Mouse (Mus musculus): ENCODE data around the gene Psd. TPM values are rescaled to one million over a fixed set of nuclear protein-coding genes. Genes with fewer than 3 reads are reported as not detected.

Psd gene
- polyA plus RNA-seq, 1 experiment from 2014 or later, result 6.0 TPM

GRCm38 (mm10) chr19:46356701-46357138 lies 29.8 kb upstream of the Psd start:
- H3K27me3 ChIP-seq, result peaks cover 35% of the 10 kb centered on the region
- WGBS, result under 1% methylated on average over 29 of the region's 29 CpGs
- no peak overlapping the region for H3K27ac ChIP-seq
- H3K9ac ChIP-seq, result peak overlapping the region; percentile 65
- peak overlapping the region; percentile 79 for H3K4me2 ChIP-seq
- H3K9me3 ChIP-seq, result no peaks in the 10 kb centered on the region
- ATAC-seq (ENCODE audit: insufficient number of reproducible peaks, insufficient read depth, low FRiP score, low TSS enrichment, low read depth), result peak; percentile 69
- no peaks in the 10 kb centered on the region for H3K36me3 ChIP-seq
- peaks cover 5% of the 10 kb centered on the region for H3K4me1 ChIP-seq
- H3K4me3 ChIP-seq, result peak overlapping the region; percentile 49

DNA sequence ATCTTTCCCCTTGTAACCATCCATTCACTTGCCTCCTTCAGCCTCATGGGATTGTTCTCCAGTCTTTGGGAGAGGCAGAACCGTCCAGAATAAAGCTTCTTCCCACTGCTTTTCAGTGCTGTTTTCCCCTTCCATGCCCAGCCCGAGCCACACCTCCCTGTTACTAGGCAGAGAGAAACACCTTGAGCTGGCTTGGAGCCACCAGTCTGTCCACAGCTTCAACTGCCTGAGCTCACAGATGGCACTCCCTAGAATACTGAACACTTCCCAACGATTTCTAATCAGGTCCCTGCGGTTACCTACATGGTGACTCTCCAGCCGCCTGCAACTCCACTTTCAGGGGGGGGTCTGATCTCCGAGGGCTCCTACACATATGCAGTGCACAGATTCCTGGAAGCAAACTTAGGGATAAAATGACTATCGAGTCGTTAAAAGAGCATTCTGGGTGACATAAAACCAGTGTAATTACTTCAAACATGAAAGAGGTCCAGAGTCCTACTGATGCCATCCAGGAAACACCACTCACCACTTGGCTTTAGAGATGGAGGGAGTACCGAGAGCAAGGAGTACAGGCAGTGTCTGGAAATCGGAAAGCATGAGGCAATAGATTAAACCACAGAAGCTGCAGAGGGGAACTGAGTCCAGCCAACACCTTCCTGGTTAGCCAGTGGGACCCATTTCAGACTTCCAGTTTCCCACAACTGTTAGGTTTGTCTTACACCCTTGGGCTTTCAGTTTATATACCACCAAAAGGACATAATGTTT lies 23.4 kb upstream of the Psd start, which contains the start of gene 2310034G01Rik:
Gene 2310034G01Rik (minus strand): TSS at position 135 of the 765 bp plus-strand sequence.
- H3K9ac ChIP-seq, result peak within 1 kb of the TSS; percentile 86
- peak within 1 kb of the TSS; percentile 69 for H3K4me3 ChIP-seq
- peak within 1 kb of the TSS; percentile 72 for H3K27ac ChIP-seq
- WGBS, result 60% methylated on average over 10 of the region's 10 CpGs
- peak within 1 kb of the TSS; percentile 76 for H3K4me2 ChIP-seq
- peaks cover 15% of the 10 kb centered on the region for H3K4me1 ChIP-seq
- ATAC-seq (ENCODE audit: insufficient number of reproducible peaks, insufficient read depth, low FRiP score, low TSS enrichment, low read depth), result no peak
- H3K9me3 ChIP-seq, result no peaks in the 10 kb centered on the region
- H3K27me3 ChIP-seq, result peaks cover 15% of the 10 kb centered on the region
- no peaks in the 10 kb centered on the region for H3K36me3 ChIP-seq

DNA sequence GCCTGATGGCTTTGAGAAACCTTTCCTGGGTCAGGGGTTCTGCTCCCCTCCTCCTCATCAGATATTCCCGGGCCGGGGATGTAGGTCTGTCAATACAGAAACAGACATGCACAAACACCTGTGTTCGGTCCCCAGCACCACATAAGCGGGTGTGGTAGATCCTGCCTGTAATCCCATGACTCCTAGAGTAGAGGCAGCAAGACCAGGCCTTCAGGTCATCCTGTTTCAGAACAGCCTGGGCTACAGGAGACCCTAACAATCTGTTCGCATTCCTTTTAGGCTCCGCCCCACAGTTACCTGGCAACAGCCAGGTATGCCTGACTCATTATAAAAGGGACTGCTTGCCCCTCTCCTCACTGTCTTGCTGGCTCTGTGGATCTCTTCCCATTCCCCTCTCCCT lies 22.6 kb upstream of the Psd start:
- Histone ChIP-seq H3K4me1 (peaks cover 15% of the 10 kb centered on the region), H3K27ac (no peak overlapping the region), H3K4me3 (peak overlapping the region; percentile 69), H3K9me3 (no peaks in the 10 kb centered on the region), H3K27me3 (peaks cover 21% of the 10 kb centered on the region), H3K36me3 (no peaks in the 10 kb centered on the region), H3K9ac (peak overlapping the region; percentile 86), H3K4me2 (peak overlapping the region; percentile 76)
- no peak for ATAC-seq (ENCODE audit: insufficient number of reproducible peaks, insufficient read depth, low FRiP score, low TSS enrichment, low read depth)
- 21% methylated on average over 6 of the region's 6 CpGs for WGBS

GRCm38 (mm10) chr19:46348761-46349458 lies 22.0 kb upstream of the Psd start:
- H3K9ac ChIP-seq, result peak overlapping the region; percentile 86
- peak; percentile 81 for ATAC-seq (ENCODE audit: insufficient number of reproducible peaks, insufficient read depth, low FRiP score, low TSS enrichment, low read depth)
- no peaks in the 10 kb centered on the region for H3K36me3 ChIP-seq
- peak overlapping the region; percentile 72 for H3K27ac ChIP-seq
- no peaks in the 10 kb centered on the region for H3K9me3 ChIP-seq
- H3K27me3 ChIP-seq, result peaks cover 26% of the 10 kb centered on the region
- H3K4me2 ChIP-seq, result peak overlapping the region; percentile 76
- under 1% methylated on average over 78 of the region's 78 CpGs for WGBS
- peak overlapping the region; percentile 69 for H3K4me3 ChIP-seq
- H3K4me1 ChIP-seq, result peaks cover 15% of the 10 kb centered on the region

- Histone ChIP-seq H3K27me3 (peaks cover 26% of the 10 kb centered on the region), H3K4me1 (peaks cover 15% of the 10 kb centered on the region), H3K9ac (peak overlapping the region; percentile 86), H3K9me3 (no peaks in the 10 kb centered on the region), H3K36me3 (no peaks in the 10 kb centered on the region), H3K4me3 (peak overlapping the region; percentile 69), H3K4me2 (peak overlapping the region; percentile 76), H3K27ac (peak overlapping the region; percentile 72)
- no peak for ATAC-seq (ENCODE audit: insufficient number of reproducible peaks, insufficient read depth, low FRiP score, low TSS enrichment, low read depth)
- 31% methylated on average over 14 of the region's 14 CpGs for WGBS
Measured at GRCm38 (mm10) chr19:46347936-46348668, 21.1 kb upstream of the Psd start.

DNA sequence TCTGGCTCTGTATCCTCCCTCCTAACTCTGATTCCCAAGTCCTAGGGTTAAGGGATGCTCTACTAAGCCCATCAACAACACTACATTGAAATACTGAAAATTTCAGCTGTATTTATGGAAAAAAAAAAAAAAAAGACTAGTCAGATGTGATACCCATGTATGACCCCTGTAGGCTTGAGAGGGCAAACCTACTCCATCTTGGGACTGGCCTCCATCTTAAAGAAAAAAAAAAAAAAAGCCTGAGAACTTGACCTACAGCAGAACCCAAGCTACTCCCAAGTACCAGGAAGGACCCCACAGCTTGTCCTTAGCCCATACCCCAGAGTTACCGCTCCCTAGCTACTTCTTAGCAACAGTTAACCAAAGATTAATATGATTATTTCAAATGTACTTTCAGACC lies 20.2 kb upstream of the Psd start:
- WGBS, result 97% methylated on average over 1 of the region's 1 CpGs
- Histone ChIP-seq H3K4me3 (no peak overlapping the region), H3K36me3 (no peaks in the 10 kb centered on the region), H3K27me3 (peaks cover 26% of the 10 kb centered on the region), H3K9ac (no peak overlapping the region), H3K27ac (no peak overlapping the region), H3K9me3 (no peaks in the 10 kb centered on the region), H3K4me2 (no peak overlapping the region), H3K4me1 (peaks cover 15% of the 10 kb centered on the region)
- ATAC-seq (ENCODE audit: insufficient number of reproducible peaks, insufficient read depth, low FRiP score, low TSS enrichment, low read depth), result no peak

- H3K4me3 ChIP-seq, result no peak overlapping the region
- no peaks in the 10 kb centered on the region for H3K36me3 ChIP-seq
- no peak overlapping the region for H3K4me2 ChIP-seq
- 26% methylated on average over 7 of the region's 7 CpGs for WGBS
- H3K4me1 ChIP-seq, result peaks cover 11% of the 10 kb centered on the region
- peaks cover 21% of the 10 kb centered on the region for H3K27me3 ChIP-seq
- ATAC-seq (ENCODE audit: insufficient number of reproducible peaks, insufficient read depth, low FRiP score, low TSS enrichment, low read depth), result no peak
- no peak overlapping the region for H3K9ac ChIP-seq
- no peak overlapping the region for H3K27ac ChIP-seq
- no peaks in the 10 kb centered on the region for H3K9me3 ChIP-seq
Measured at GRCm38 (mm10) chr19:46344710-46345419, 17.9 kb upstream of the Psd start.

GRCm38 (mm10) chr19:46339287-46339971 lies 12.5 kb upstream of the Psd start:
- H3K36me3 ChIP-seq, result no peaks in the 10 kb centered on the region
- no peaks in the 10 kb centered on the region for H3K9me3 ChIP-seq
- ATAC-seq (ENCODE audit: insufficient number of reproducible peaks, insufficient read depth, low FRiP score, low TSS enrichment, low read depth), result no peak
- H3K9ac ChIP-seq, result 0 out of 2 replicates have a peak overlapping the region, but pooled peaks have one; percentile 49
- H3K27me3 ChIP-seq, result peaks cover 3% of the 10 kb centered on the region
- no peak overlapping the region for H3K4me3 ChIP-seq
- H3K4me2 ChIP-seq, result peak overlapping the region; percentile 50
- no peak overlapping the region for H3K27ac ChIP-seq
- WGBS, result 78% methylated on average over 7 of the region's 7 CpGs
- peaks cover 21% of the 10 kb centered on the region for H3K4me1 ChIP-seq

DNA sequence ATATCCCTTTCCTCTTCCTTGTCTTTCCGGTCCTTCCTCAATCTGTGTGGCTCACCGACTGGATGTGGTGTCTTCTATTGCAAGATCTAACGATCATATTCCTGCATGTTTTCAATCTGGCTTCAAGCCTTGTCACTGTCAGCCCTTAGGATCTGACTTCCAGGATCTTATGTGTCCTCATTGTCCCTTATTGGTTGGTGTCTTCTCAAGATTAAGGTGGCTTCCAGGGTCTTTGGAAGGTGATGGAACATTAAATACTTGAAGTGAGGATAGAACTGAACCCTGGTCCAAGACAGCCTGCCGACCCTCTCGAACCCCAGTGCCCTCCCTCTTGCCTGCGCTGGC lies 12.0 kb upstream of the Psd start:
- ATAC-seq (ENCODE audit: insufficient number of reproducible peaks, insufficient read depth, low FRiP score, low TSS enrichment, low read depth), result no peak
- H3K27me3 ChIP-seq, result no peaks in the 10 kb centered on the region
- H3K27ac ChIP-seq, result no peak overlapping the region
- 50% methylated on average over 6 of the region's 6 CpGs for WGBS
- H3K4me3 ChIP-seq, result peak overlapping the region; percentile 72
- H3K4me2 ChIP-seq, result peak overlapping the region; percentile 50
- no peaks in the 10 kb centered on the region for H3K36me3 ChIP-seq
- H3K9me3 ChIP-seq, result no peaks in the 10 kb centered on the region
- H3K4me1 ChIP-seq, result peaks cover 21% of the 10 kb centered on the region
- peak overlapping the region; percentile 49; the same call in 1 of the 2 replicates for H3K9ac ChIP-seq

GRCm38 (mm10) chr19:46338331-46338936 lies 11.5 kb upstream of the Psd start, which contains the start of gene Cuedc2:
Gene Cuedc2, minus strand, starts transcription at chr19:46338702.
- Histone ChIP-seq H3K9me3 (no peaks in the 10 kb centered on the region), H3K27me3 (no peaks in the 10 kb centered on the region), H3K36me3 (no peaks in the 10 kb centered on the region), H3K4me3 (peak within 1 kb of the TSS; percentile 72), H3K27ac (no peak within 1 kb of the TSS), H3K9ac (peak within 1 kb of the TSS; percentile 82), H3K4me2 (peak within 1 kb of the TSS; percentile 78), H3K4me1 (peaks cover 21% of the 10 kb centered on the region)
- under 1% methylated on average over 31 of the region's 31 CpGs for WGBS
- ATAC-seq (ENCODE audit: insufficient number of reproducible peaks, insufficient read depth, low FRiP score, low TSS enrichment, low read depth), result peak; percentile 74

Data from embryonic facial prominence, embryonic 13.5 days (tissue).